Mouse (Mus musculus): ENCODE data around the gene Rere. TPM values are rescaled to one million over a fixed set of nuclear protein-coding genes. Genes with fewer than 3 reads are reported as not detected.

Rere gene
- total and polyA plus RNA-seq, 3 experiments = 19.3 to 46.4 (median 39.0) TPM

DNA sequence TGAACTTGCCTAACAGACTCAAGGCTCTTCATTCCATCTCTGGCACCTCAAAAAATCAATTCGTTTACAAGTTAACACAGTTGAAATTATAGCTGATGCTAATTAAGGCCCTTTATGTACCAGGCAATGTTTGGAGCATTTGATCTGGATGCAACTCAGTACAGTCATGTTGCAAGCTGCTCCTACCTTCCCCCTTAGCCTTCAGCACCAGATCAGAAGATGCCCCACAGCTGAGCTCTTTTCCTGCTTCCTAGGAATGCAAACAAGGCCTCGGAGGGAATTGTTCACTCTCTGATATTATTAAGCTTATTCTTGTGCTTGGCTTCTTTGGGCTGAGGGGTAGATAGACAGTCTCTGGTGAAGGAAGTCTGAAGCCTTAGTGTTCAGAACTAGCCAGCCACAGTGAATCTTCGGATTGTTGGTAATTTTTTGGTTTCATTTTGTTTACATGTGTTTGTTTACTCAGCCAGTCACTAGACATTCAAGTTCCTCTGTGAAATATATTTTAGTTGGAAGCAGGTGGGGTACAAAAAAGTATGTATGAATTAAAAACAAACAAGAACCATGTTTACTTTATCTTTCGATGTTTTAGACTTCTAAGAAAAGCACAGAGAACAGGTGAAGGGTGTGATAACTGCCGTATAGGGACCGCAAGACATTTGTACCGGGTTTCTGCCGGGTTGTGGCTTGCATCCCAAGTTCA lies 306.3 kb downstream of the Rere start:
- intact Hi-C loops (cut with DNase I) = no loop called here
- peaks cover 46% of the 10 kb centered on the region for H3K36me3 ChIP-seq (ENCODE audit: control insufficient read depth, insufficient read depth, low read length)
- H3K27me3 ChIP-seq (ENCODE audit: control insufficient read depth, insufficient read depth, low read length) = no peaks in the 10 kb centered on the region
- H3K4me3 ChIP-seq = peak overlapping the region; percentile 5; the same call in 1 of the 2 replicates
- no peak for TF ChIP-seq EP300 (IDR thresholded peaks at IDR 0.05; ENCODE audit: insufficient read depth, low read depth, low read length)
- no peak for TF ChIP-seq CTCF (IDR thresholded peaks at IDR 0.05)
- no peak for TF ChIP-seq POLR2A (IDR thresholded peaks at IDR 0.05; ENCODE audit: insufficient read depth, low read depth, low read length)
- peak overlapping the region; percentile 18; the same call in 1 of the 2 replicates for H3K27ac ChIP-seq
- peaks cover 54% of the 10 kb centered on the region for H3K4me1 ChIP-seq (ENCODE audit: control insufficient read depth, insufficient read depth, low read length)
- DNase-seq = no peak
- whole genome bisulfite sequencing = 49% methylated on average over 8 of the region's 8 CpGs
- H3K79me2 ChIP-seq (replicated peaks; ENCODE audit: control insufficient read depth, insufficient read depth, low read length) = peaks cover 15% of the 10 kb centered on the region
- H3K9ac ChIP-seq (ENCODE audit: low read depth, low read length) = peak overlapping the region; percentile 35; the same call in 1 of the 2 replicates

DNA sequence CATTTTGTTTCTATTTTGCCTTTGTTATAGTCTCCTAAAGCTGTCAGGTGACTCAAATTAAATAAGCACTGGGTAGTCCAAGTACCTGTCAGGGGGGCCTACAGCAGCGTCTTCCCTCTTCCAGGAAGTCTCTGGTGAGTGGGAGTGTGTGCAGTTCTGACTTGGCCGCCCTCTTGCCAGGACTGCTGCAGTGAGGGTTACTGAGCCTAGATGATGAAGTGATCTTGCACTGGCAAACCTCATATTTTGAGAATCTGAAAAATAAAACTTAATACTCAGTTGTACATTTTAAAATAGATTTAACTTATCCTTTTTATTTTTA lies 306.8 kb downstream of the Rere start:
- peaks cover 51% of the 10 kb centered on the region for H3K4me1 ChIP-seq (ENCODE audit: control insufficient read depth, insufficient read depth, low read length)
- peaks cover 16% of the 10 kb centered on the region for H3K79me2 ChIP-seq (replicated peaks; ENCODE audit: control insufficient read depth, insufficient read depth, low read length)
- no peak overlapping the region; the same call in 1 of the 2 replicates for H3K4me3 ChIP-seq
- TF ChIP-seq POLR2A (IDR thresholded peaks at IDR 0.05; ENCODE audit: insufficient read depth, low read depth, low read length) (no peak), EP300 (IDR thresholded peaks at IDR 0.05; ENCODE audit: insufficient read depth, low read depth, low read length) (no peak)
- 35% methylated on average over 2 of the region's 2 CpGs for WGBS
- no peak for DNase-seq
- peaks cover 46% of the 10 kb centered on the region for H3K36me3 ChIP-seq (ENCODE audit: control insufficient read depth, insufficient read depth, low read length)
- intact Hi-C loops (cut with DNase I) = no loop called here
- H3K27ac ChIP-seq = peak overlapping the region; percentile 10; the same call in 1 of the 2 replicates
- no peaks in the 10 kb centered on the region for H3K27me3 ChIP-seq (ENCODE audit: control insufficient read depth, insufficient read depth, low read length)
- H3K9ac ChIP-seq (ENCODE audit: low read depth, low read length) = no peak overlapping the region

DNA sequence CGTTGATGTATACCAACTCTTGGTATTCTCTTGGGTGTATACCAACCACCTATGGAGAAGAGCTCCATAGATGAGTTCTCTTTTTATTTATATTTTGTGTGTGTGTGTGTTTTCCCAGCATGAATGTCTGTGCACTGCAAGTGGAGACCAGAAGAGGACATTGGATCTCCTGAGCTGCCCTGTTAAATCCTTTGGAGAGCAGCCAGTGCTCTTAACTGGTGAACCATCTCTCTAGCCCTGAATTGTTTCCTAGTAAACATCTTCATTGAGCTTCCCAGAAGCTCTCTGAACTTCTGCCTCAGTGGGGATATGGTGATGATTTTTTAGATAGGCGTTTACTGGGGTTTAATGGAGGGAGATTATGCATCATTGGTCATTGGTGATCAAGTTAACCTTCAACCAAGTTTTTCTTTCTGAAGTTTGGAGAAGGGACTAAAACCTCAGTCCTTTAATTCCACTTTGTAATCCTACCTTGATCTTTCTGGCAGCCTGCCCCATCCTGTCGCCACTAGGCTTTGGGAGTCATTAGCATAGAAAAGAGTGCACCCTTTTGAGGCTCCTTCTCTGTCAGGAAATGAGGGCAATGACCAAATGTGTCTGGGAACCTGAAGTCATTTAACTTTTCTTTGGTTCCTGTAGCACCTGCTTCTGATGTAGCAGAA lies 309.3 kb downstream of the Rere start:
- Histone ChIP-seq H3K79me2 (replicated peaks; ENCODE audit: control insufficient read depth, insufficient read depth, low read length) (peaks cover 15% of the 10 kb centered on the region), H3K36me3 (ENCODE audit: control insufficient read depth, insufficient read depth, low read length) (peaks cover 41% of the 10 kb centered on the region), H3K4me1 (ENCODE audit: control insufficient read depth, insufficient read depth, low read length) (peaks cover 43% of the 10 kb centered on the region), H3K4me3 (no peak overlapping the region), H3K9ac (ENCODE audit: low read depth, low read length) (no peak overlapping the region), H3K27me3 (ENCODE audit: control insufficient read depth, insufficient read depth, low read length) (no peaks in the 10 kb centered on the region), H3K27ac (no peak overlapping the region; the same call in 1 of the 2 replicates)
- intact Hi-C loops (cut with DNase I) = loop anchor here (5.0 kb wide), 1 partner anchor 103 kb away; no protein-coding TSS in a partner anchor
- no peak for DNase-seq
- TF ChIP-seq CTCF (IDR thresholded peaks at IDR 0.05) = no peak
- no peak for TF ChIP-seq EP300 (IDR thresholded peaks at IDR 0.05; ENCODE audit: insufficient read depth, low read depth, low read length)
- no peak for TF ChIP-seq POLR2A (IDR thresholded peaks at IDR 0.05; ENCODE audit: insufficient read depth, low read depth, low read length)
- 43% methylated on average over 3 of the region's 3 CpGs for WGBS

DNA sequence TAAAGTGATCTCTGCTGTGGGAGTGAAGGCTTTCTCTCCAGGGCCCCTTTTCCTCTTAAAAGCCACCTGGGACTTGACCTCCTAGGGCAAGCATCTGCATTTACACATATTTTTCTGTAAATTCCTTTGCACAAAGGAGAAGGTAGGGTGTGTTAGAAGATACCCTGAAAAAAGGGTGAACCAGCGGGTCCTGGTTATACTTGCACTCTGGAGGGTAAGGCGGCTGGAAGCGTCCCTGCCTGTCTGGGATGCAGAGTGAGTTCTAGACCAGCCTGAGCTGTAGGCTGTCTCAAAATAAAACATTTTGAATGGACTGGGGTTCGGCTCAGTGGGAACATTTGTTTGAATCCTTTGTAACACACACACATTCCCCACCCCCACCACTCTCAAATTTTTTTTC lies 310.2 kb downstream of the Rere start:
- no peak overlapping the region for H3K4me3 ChIP-seq
- DNase-seq = no peak
- 72% methylated on average over 4 of the region's 4 CpGs for WGBS
- intact Hi-C loops (cut with DNase I) = loop anchor here (5.0 kb wide), 1 partner anchor 104 kb away; no protein-coding TSS in a partner anchor
- TF ChIP-seq CTCF (IDR thresholded peaks at IDR 0.05) (no peak), EP300 (IDR thresholded peaks at IDR 0.05; ENCODE audit: insufficient read depth, low read depth, low read length) (no peak), POLR2A (IDR thresholded peaks at IDR 0.05; ENCODE audit: insufficient read depth, low read depth, low read length) (no peak)
- peaks cover 42% of the 10 kb centered on the region for H3K4me1 ChIP-seq (ENCODE audit: control insufficient read depth, insufficient read depth, low read length)
- H3K9ac ChIP-seq (ENCODE audit: low read depth, low read length) = no peak overlapping the region
- H3K27me3 ChIP-seq (ENCODE audit: control insufficient read depth, insufficient read depth, low read length) = no peaks in the 10 kb centered on the region
- no peak overlapping the region for H3K27ac ChIP-seq
- H3K36me3 ChIP-seq (ENCODE audit: control insufficient read depth, insufficient read depth, low read length) = peaks cover 41% of the 10 kb centered on the region
- peaks cover 18% of the 10 kb centered on the region for H3K79me2 ChIP-seq (replicated peaks; ENCODE audit: control insufficient read depth, insufficient read depth, low read length)

DNA sequence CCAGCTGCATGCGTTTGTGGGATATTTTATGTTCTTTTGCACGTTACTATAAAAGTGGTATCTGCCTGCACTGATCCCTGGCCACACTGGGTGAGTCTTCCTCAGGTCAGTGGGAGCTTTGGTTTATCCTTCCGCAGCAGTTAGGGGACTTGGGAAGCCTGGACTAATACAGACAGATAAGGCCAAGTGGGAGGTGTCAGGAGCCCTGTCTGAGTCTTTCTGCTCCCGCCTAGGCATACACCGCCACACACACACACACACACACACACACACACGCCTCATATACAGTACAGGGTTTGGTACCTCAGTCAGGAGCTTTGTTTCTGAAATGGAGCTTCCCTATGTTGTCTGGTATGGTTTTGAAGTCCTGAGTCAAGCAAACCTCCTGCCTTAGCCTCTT lies 310.6 kb downstream of the Rere start:
- intact Hi-C loops (cut with DNase I) = loop anchor here (5.0 kb wide), 1 partner anchor 105 kb away; no protein-coding TSS in a partner anchor
- TF ChIP-seq CTCF (IDR thresholded peaks at IDR 0.05) = no peak
- no peak for TF ChIP-seq POLR2A (IDR thresholded peaks at IDR 0.05; ENCODE audit: insufficient read depth, low read depth, low read length)
- no peak for TF ChIP-seq EP300 (IDR thresholded peaks at IDR 0.05; ENCODE audit: insufficient read depth, low read depth, low read length)
- H3K36me3 ChIP-seq (ENCODE audit: control insufficient read depth, insufficient read depth, low read length) = peaks cover 38% of the 10 kb centered on the region
- H3K79me2 ChIP-seq (replicated peaks; ENCODE audit: control insufficient read depth, insufficient read depth, low read length) = peaks cover 18% of the 10 kb centered on the region
- H3K27ac ChIP-seq = no peak overlapping the region
- WGBS = 54% methylated on average over 6 of the region's 6 CpGs
- H3K9ac ChIP-seq (ENCODE audit: low read depth, low read length) = no peak overlapping the region
- H3K4me1 ChIP-seq (ENCODE audit: control insufficient read depth, insufficient read depth, low read length) = peaks cover 39% of the 10 kb centered on the region
- no peaks in the 10 kb centered on the region for H3K27me3 ChIP-seq (ENCODE audit: control insufficient read depth, insufficient read depth, low read length)
- no peak overlapping the region for H3K4me3 ChIP-seq
- DNase-seq = no peak

All from heart, adult 2 months (tissue).